Mouse (Mus musculus) hindbrain, embryonic 10.5 days (tissue): ENCODE measurements at regions not wholly inside any gene's neighbourhood (a gene's known extent, or its start where the extent isn't known, plus 50 kb on each side); places are given as distances from the start of the nearest gene placed in this dataset.

Experiments
- DNase-seq: peaks from one replicate; pipeline ENCODE4 v3.0.0-alpha.2; 2017; ENCODE audit warnings: low spot score
- H3K27ac ChIP-seq: fragments of 300-500 bp; sonication (generic); 2 replicates; pipeline ENCODE4 v1.5.1; 2016; ENCODE audit warnings: mild to moderate bottlenecking, moderate library complexity
- H3K27me3 ChIP-seq: fragments of 300-500 bp; sonication (generic); 2 replicates; pipeline ENCODE4 v1.6.1; 2016; ENCODE audit warnings: mild to moderate bottlenecking; ENCODE audit not compliant: poor library complexity, insufficient read depth, severe bottlenecking
- H3K36me3 ChIP-seq: fragments of 300-500 bp; sonication (generic); 2 replicates; pipeline ENCODE4 v1.6.1; 2016; ENCODE audit warnings: mild to moderate bottlenecking, moderate library complexity
- H3K4me1 ChIP-seq: fragments of 300-500 bp; sonication (generic); replicated peaks from 2 replicates; pipeline ENCODE4 v1.6.1; 2016; ENCODE audit warnings: mild to moderate bottlenecking
- H3K4me3 ChIP-seq: fragments of 300-500 bp; sonication (generic); 2 replicates; pipeline ENCODE4 v1.5.1; 2016; ENCODE audit warnings: mild to moderate bottlenecking, moderate library complexity
- H3K9me3 ChIP-seq: fragments of 300-500 bp; sonication (generic); 2 replicates; pipeline ENCODE4 v1.6.1; 2016; ENCODE audit warnings: mild to moderate bottlenecking, moderate library complexity
- WGBS: fragments of 180-500 bp; shearing (Covaris S2); methylation state at CpG from one replicate; pipeline ENCODE4 v1.1.7; 2016; 5-methylcytosine and 5-hydroxymethylcytosine counted together

- Histone ChIP-seq H3K36me3 (no peaks in the 10 kb centered on the region), H3K9me3 (no peaks in the 10 kb centered on the region), H3K4me3 (no peak overlapping the region), H3K27ac (no peak overlapping the region), H3K27me3 (no peaks in the 10 kb centered on the region), H3K4me1 (peaks cover 13% of the 10 kb centered on the region; the same call in 1 of the 2 replicates)
- no peak for DNase-seq
- WGBS, result 87% methylated on average over 1 of the region's 1 CpGs
Observed at GRCm38 (mm10) chr1:61318042-61318441, 320.6 kb upstream of the Pard3b start.

GRCm38 (mm10) chr1:61321513-61322145 is 317.0 kb upstream of the Pard3b start:
- no peak for DNase-seq
- no peaks in the 10 kb centered on the region for H3K36me3 ChIP-seq
- H3K27me3 ChIP-seq, result no peaks in the 10 kb centered on the region
- 77% methylated on average over 6 of the region's 6 CpGs for WGBS
- no peaks in the 10 kb centered on the region for H3K9me3 ChIP-seq
- peaks cover 10% of the 10 kb centered on the region; the same call in 1 of the 2 replicates for H3K4me1 ChIP-seq
- no peak overlapping the region for H3K4me3 ChIP-seq
- no peak overlapping the region for H3K27ac ChIP-seq

GRCm38 (mm10) chr1:61331456-61331855 is 307.2 kb upstream of the Pard3b start:
- Histone ChIP-seq H3K4me1 (no peaks in the 10 kb centered on the region), H3K9me3 (no peaks in the 10 kb centered on the region), H3K4me3 (no peak overlapping the region), H3K36me3 (no peaks in the 10 kb centered on the region), H3K27me3 (no peaks in the 10 kb centered on the region), H3K27ac (no peak overlapping the region)
- no peak for DNase-seq
- WGBS, result 91% methylated on average over 2 of the region's 2 CpGs

GRCm38 (mm10) chr1:61331906-61332305 is 306.7 kb upstream of the Pard3b start:
- no peaks in the 10 kb centered on the region for H3K9me3 ChIP-seq
- no peak overlapping the region for H3K27ac ChIP-seq
- H3K4me3 ChIP-seq, result no peak overlapping the region
- DNase-seq, result no peak
- 76% methylated on average over 3 of the region's 3 CpGs for WGBS
- no peaks in the 10 kb centered on the region for H3K27me3 ChIP-seq
- no peaks in the 10 kb centered on the region for H3K36me3 ChIP-seq
- H3K4me1 ChIP-seq, result no peaks in the 10 kb centered on the region

- 92% methylated on average over 2 of the region's 2 CpGs for WGBS
- no peaks in the 10 kb centered on the region for H3K36me3 ChIP-seq
- no peak for DNase-seq
Observed at GRCm38 (mm10) chr1:61336367-61336766, 302.3 kb upstream of the Pard3b start.

GRCm38 (mm10) chr1:61352921-61353320 is 285.7 kb upstream of the Pard3b start:
- H3K36me3 ChIP-seq, result no peaks in the 10 kb centered on the region
- H3K4me3 ChIP-seq, result no peak overlapping the region
- H3K9me3 ChIP-seq, result no peaks in the 10 kb centered on the region
- H3K27me3 ChIP-seq, result no peaks in the 10 kb centered on the region
- peaks cover 15% of the 10 kb centered on the region for H3K4me1 ChIP-seq
- DNase-seq, result no peak
- H3K27ac ChIP-seq, result no peak overlapping the region
- 83% methylated on average over 1 of the region's 1 CpGs for WGBS

More at GRCm38 (mm10) chr1:61336367-61336766, 302.3 kb upstream of the Pard3b start:
- Histone ChIP-seq H3K9me3 (no peaks in the 10 kb centered on the region), H3K4me1 (no peaks in the 10 kb centered on the region; the same call in 1 of the 2 replicates), H3K27me3 (no peaks in the 10 kb centered on the region), H3K4me3 (no peak overlapping the region), H3K27ac (no peak overlapping the region)

GRCm38 (mm10) chr1:61353481-61353880 is 285.1 kb upstream of the Pard3b start:
- peaks cover 17% of the 10 kb centered on the region for H3K4me1 ChIP-seq
- no peak for DNase-seq

GRCm38 (mm10) chr1:61355241-61355640 is 283.4 kb upstream of the Pard3b start:
- Histone ChIP-seq H3K27me3 (no peaks in the 10 kb centered on the region), H3K4me1 (peaks cover 27% of the 10 kb centered on the region), H3K27ac (no peak overlapping the region), H3K9me3 (no peaks in the 10 kb centered on the region), H3K4me3 (no peak overlapping the region), H3K36me3 (no peaks in the 10 kb centered on the region)
- no peak for DNase-seq
- WGBS, result 61% methylated on average over 5 of the region's 5 CpGs

More at GRCm38 (mm10) chr1:61353481-61353880, 285.1 kb upstream of the Pard3b start:
- H3K27ac ChIP-seq, result no peak overlapping the region
- H3K36me3 ChIP-seq, result no peaks in the 10 kb centered on the region
- H3K4me3 ChIP-seq, result no peak overlapping the region
- WGBS, result 26% methylated on average over 3 of the region's 3 CpGs
- no peaks in the 10 kb centered on the region for H3K9me3 ChIP-seq
- H3K27me3 ChIP-seq, result no peaks in the 10 kb centered on the region

GRCm38 (mm10) chr1:61359011-61359930 is 279.4 kb upstream of the Pard3b start:
- Histone ChIP-seq H3K27me3 (no peaks in the 10 kb centered on the region), H3K9me3 (no peaks in the 10 kb centered on the region), H3K36me3 (no peaks in the 10 kb centered on the region), H3K27ac (0 out of 2 replicates have a peak overlapping the region, but pooled peaks have one; percentile 29), H3K4me1 (peaks cover 15% of the 10 kb centered on the region; the same call in 1 of the 2 replicates), H3K4me3 (no peak overlapping the region)
- no peak for DNase-seq
- WGBS, result 76% methylated on average over 19 of the region's 19 CpGs

- no peaks in the 10 kb centered on the region for H3K27me3 ChIP-seq
- H3K4me3 ChIP-seq, result no peak overlapping the region
- H3K36me3 ChIP-seq, result no peaks in the 10 kb centered on the region
- H3K4me1 ChIP-seq, result 0 out of 2 replicates have a peak, but pooled peaks cover 8% of the 10 kb centered on the region
- no peak for DNase-seq
- WGBS, result 77% methylated on average over 4 of the region's 4 CpGs
- peaks cover 5% of the 10 kb centered on the region; the same call in 1 of the 2 replicates for H3K9me3 ChIP-seq
- H3K27ac ChIP-seq, result no peak overlapping the region
Observed at GRCm38 (mm10) chr1:61372581-61372980, 266.0 kb upstream of the Pard3b start.

- no peaks in the 10 kb centered on the region for H3K36me3 ChIP-seq
- 76% methylated on average over 17 of the region's 17 CpGs for WGBS
- no peak overlapping the region for H3K4me3 ChIP-seq
- 0 out of 2 replicates have a peak, but pooled peaks cover 8% of the 10 kb centered on the region for H3K4me1 ChIP-seq
- no peak overlapping the region; the same call in 1 of the 2 replicates for H3K27ac ChIP-seq
- DNase-seq, result no peak
- H3K27me3 ChIP-seq, result no peaks in the 10 kb centered on the region
- peaks cover 5% of the 10 kb centered on the region; the same call in 1 of the 2 replicates for H3K9me3 ChIP-seq
Observed at GRCm38 (mm10) chr1:61373661-61374491, 264.7 kb upstream of the Pard3b start.

- DNase-seq, result no peak
- Histone ChIP-seq H3K27me3 (no peaks in the 10 kb centered on the region), H3K27ac (peak overlapping the region; percentile 8; the same call in 1 of the 2 replicates), H3K4me3 (no peak overlapping the region), H3K9me3 (peaks cover under 1% of the 10 kb centered on the region; the same call in 1 of the 2 replicates), H3K4me1 (0 out of 2 replicates have a peak, but pooled peaks cover 17% of the 10 kb centered on the region), H3K36me3 (no peaks in the 10 kb centered on the region)
- 60% methylated on average over 4 of the region's 4 CpGs for WGBS
Observed at GRCm38 (mm10) chr1:61376417-61376816, 262.2 kb upstream of the Pard3b start.
